Mouse (Mus musculus) heart, postnatal 0 days (tissue): Measurements from ENCODE around the gene Smyd3. TPM values are rescaled to one million over a fixed set of nuclear protein-coding genes. Genes with fewer than 3 reads are reported as not detected.

Source experiments
- ATAC-seq: fragments of 200-750 bp; cut with Nextera tagmentation; 2 replicates; pipeline ENCODE4 v1.8.0; 2017; ENCODE audit warnings: low read depth, moderate number of reproducible peaks, moderate library complexity; ENCODE audit not compliant: insufficient read depth
- DNase-seq: peaks from one replicate; pipeline ENCODE4 v3.0.0-alpha.2; 2016; ENCODE audit warnings: low spot score
- H3K27ac ChIP-seq: fragments of 300-500 bp; sonication (generic); 2 replicates; pipeline ENCODE4 v1.5.1; 2014; ENCODE audit warnings: low read depth, mild to moderate bottlenecking
- H3K27me3 ChIP-seq: fragments of 300-500 bp; sonication (generic); 2 replicates; pipeline ENCODE4 v1.6.1; 2014; ENCODE audit warnings: low read length, mixed read lengths; ENCODE audit not compliant: control insufficient read depth, insufficient read depth
- H3K36me3 ChIP-seq: fragments of 300-500 bp; sonication (generic); replicated peaks from 2 replicates; pipeline ENCODE4 v1.6.1; 2014; ENCODE audit warnings: low read length, mixed read lengths; ENCODE audit not compliant: control insufficient read depth, insufficient read depth
- H3K4me1 ChIP-seq: fragments of 300-500 bp; sonication (generic); 2 replicates; pipeline ENCODE4 v1.6.1; 2014; ENCODE audit warnings: antibody characterized with exemption; ENCODE audit not compliant: control insufficient read depth, insufficient read depth
- H3K4me2 ChIP-seq: fragments of 300-500 bp; sonication (generic); 2 replicates; pipeline ENCODE4 v1.6.1; 2014; ENCODE audit warnings: low read depth, mild to moderate bottlenecking, low read length, moderate library complexity
- H3K4me3 ChIP-seq: fragments of 300-500 bp; sonication (generic); 2 replicates; pipeline ENCODE4 v1.5.1; 2014; ENCODE audit warnings: low read depth, low read length
- H3K9ac ChIP-seq: fragments of 300-500 bp; sonication (generic); replicated peaks from 2 replicates; pipeline ENCODE4 v1.6.1; 2014; ENCODE audit warnings: low read depth, low read length, mixed read lengths
- H3K9me3 ChIP-seq: fragments of 300-500 bp; sonication (generic); replicated peaks from 2 replicates; pipeline ENCODE4 v1.6.1; 2016; ENCODE audit warnings: low read length; ENCODE audit not compliant: control insufficient read depth
- CTCF ChIP-seq: IDR thresholded peaks from 2 replicates; pipeline ENCODE4 v1.5.1; 2016; ENCODE audit warnings: antibody characterized with exemption, control low read depth, low read depth
- EP300 ChIP-seq: IDR thresholded peaks from 2 replicates; pipeline ENCODE4 v1.6.1; 2016; ENCODE audit warnings: antibody characterized with exemption, low read depth
- WGBS: fragments of 180-500 bp; shearing (Covaris S2); extraction: QIAGEN DNeasy Blood & Tissue Kit; methylation state at CpG from one replicate; pipeline ENCODE4 v1.1.7; 2014; 5-methylcytosine and 5-hydroxymethylcytosine counted together
- polyA plus RNA-seq: library from polyadenylated mRNA; unstranded; fragments of >200 nt; fragmentation: Nextera tagmentation; extraction: Ambion mirVana; gene quantifications from 2 replicates; pipeline ENCODE4 v1.2.1, GENCODE M21; 2015
- total RNA-seq: library from RNA; depleted of rRNA; stranded (reverse); fragments of >200 nt; gene quantifications from 2 replicates; pipeline ENCODE4 v1.2.3, GENCODE M21; 2014; ENCODE audit warnings: low replicate concordance

The Smyd3 gene
- total and polyA plus RNA-seq, 2 experiments from 2014 or later, result 7.0 to 11.6 TPM

DNA sequence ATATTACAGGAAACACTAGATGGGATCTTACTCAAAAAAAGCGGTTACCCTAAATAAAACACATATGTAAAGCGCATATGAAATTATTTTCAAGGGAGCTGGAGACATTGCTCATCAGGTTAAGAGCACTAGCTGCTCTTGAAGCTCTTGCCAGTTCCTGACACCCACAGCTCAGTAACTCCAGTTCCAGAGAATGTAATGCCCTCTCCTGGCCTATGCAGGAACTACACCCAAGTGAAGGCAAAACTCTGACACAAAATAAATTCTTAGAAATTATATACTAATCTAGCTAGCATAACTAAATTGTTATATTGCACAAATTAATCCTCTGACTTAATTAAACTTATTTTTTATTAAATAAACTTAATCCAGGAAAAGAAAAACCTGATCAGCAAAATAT, 66.6 kb downstream of the Smyd3 start:
- no peak overlapping the region for H3K9ac ChIP-seq
- no peaks in the 10 kb centered on the region for H3K27me3 ChIP-seq
- ATAC-seq (no peak), DNase-seq (no peak)
- H3K4me2 ChIP-seq, result no peak overlapping the region
- H3K9me3 ChIP-seq, result no peaks in the 10 kb centered on the region
- no peak for TF ChIP-seq EP300
- TF ChIP-seq CTCF, result peak; percentile 35
- no peak overlapping the region for H3K4me3 ChIP-seq
- H3K36me3 ChIP-seq, result no peaks in the 10 kb centered on the region
- peaks cover 4% of the 10 kb centered on the region; the same call in 1 of the 2 replicates for H3K4me1 ChIP-seq
- 89% methylated on average over 2 of the region's 2 CpGs for WGBS
- no peak overlapping the region for H3K27ac ChIP-seq

- WGBS, result 25% methylated on average over 2 of the region's 2 CpGs
- Histone ChIP-seq H3K27ac (no peak overlapping the region), H3K9ac (no peak overlapping the region)
Observed at GRCm38 (mm10) chr1:179446845-179447212, 71.0 kb downstream of the Smyd3 start.

DNA sequence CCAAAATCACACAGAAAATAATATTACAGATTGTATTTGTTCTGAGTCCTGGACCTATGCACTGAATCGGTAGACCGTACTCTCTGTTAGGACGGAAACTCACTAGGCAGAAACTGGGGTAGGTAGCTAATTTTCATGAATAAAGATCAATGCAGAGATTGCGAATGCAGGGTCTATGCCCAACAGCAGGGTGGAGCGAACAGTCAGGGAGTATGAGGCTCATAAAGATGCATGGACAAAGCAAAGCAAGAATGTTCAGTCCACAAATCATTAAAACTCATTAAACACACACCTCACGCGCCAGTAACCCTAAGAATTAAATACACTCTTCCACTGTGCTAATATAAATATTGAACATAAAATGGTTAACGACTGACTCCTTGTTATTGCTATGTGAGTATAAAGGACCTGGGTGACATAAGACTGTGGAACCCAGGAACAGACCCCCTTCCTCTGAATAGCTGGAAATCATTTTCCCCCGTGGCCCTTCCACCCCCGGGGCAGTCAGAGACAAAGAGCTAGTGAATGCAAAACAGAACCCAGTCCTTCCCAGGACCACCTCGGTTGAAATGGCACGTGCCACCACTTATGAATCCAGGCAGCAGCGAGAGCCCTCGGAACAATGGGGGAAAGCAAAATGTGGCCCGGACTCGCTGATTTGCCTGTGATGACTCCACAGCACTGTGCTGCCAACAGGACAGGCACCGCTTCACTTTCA, 71.6 kb downstream of the Smyd3 start:
- peak; percentile 75; the same call in 1 of the 2 replicates for ATAC-seq
- 48% methylated on average over 17 of the region's 17 CpGs for WGBS
- no peak for TF ChIP-seq EP300
- peaks cover 5% of the 10 kb centered on the region; the same call in 1 of the 2 replicates for H3K4me1 ChIP-seq
- peak; percentile 51 for DNase-seq
- H3K27ac ChIP-seq, result no peak overlapping the region
- no peaks in the 10 kb centered on the region for H3K36me3 ChIP-seq
- H3K9ac ChIP-seq, result no peak overlapping the region
- H3K27me3 ChIP-seq, result peaks cover 15% of the 10 kb centered on the region
- no peaks in the 10 kb centered on the region for H3K9me3 ChIP-seq
- H3K4me3 ChIP-seq, result no peak overlapping the region
- peak overlapping the region; percentile 9; the same call in 1 of the 2 replicates for H3K4me2 ChIP-seq

More at GRCm38 (mm10) chr1:179446845-179447212, 71.0 kb downstream of the Smyd3 start:
- no peak overlapping the region for H3K4me3 ChIP-seq
- no peaks in the 10 kb centered on the region for H3K36me3 ChIP-seq
- H3K4me1 ChIP-seq, result peaks cover 5% of the 10 kb centered on the region; the same call in 1 of the 2 replicates
- H3K4me2 ChIP-seq, result peak overlapping the region; percentile 9; the same call in 1 of the 2 replicates
- ATAC-seq (no peak; the same call in 1 of the 2 replicates), DNase-seq (no peak)
- no peaks in the 10 kb centered on the region for H3K9me3 ChIP-seq
- TF ChIP-seq CTCF, result no peak
- TF ChIP-seq EP300, result no peak
- peaks cover 11% of the 10 kb centered on the region for H3K27me3 ChIP-seq

- no peaks in the 10 kb centered on the region for H3K9me3 ChIP-seq
- 81% methylated on average over 13 of the region's 13 CpGs for WGBS
- no peak for ATAC-seq
Observed at GRCm38 (mm10) chr1:179443835-179444234, 74.0 kb downstream of the Smyd3 start.

DNA sequence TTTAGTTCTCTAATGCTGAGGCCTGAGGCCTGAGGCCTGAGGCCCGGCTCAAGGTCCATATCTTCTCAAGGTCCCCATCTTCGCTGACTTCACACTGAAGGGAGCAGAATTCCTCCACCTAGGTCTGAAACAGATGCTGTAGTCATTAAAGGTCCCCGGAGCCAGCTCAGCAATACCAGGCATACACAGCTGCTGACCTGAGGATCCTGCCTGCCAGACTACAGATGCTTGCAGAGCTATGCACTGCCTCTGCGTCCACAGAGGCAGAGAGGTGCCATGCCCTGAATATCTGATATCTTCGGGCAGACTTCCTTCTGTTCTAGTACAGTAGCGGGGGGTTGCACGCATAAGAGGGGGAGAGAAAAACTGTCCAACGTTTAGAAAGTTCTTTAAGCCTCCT, 74.4 kb downstream of the Smyd3 start:
- H3K27ac ChIP-seq, result no peak overlapping the region
- H3K27me3 ChIP-seq, result peaks cover 23% of the 10 kb centered on the region
- ATAC-seq, result no peak
- no peaks in the 10 kb centered on the region for H3K9me3 ChIP-seq
- no peak overlapping the region for H3K4me2 ChIP-seq
- no peak overlapping the region for H3K9ac ChIP-seq
- 71% methylated on average over 8 of the region's 8 CpGs for WGBS
- no peaks in the 10 kb centered on the region for H3K36me3 ChIP-seq
- H3K4me3 ChIP-seq, result no peak overlapping the region
- TF ChIP-seq EP300, result no peak
- no peak for TF ChIP-seq CTCF
- no peak for DNase-seq
- H3K4me1 ChIP-seq, result peaks cover 5% of the 10 kb centered on the region; the same call in 1 of the 2 replicates

More at GRCm38 (mm10) chr1:179443835-179444234, 74.0 kb downstream of the Smyd3 start:
- TF ChIP-seq EP300 (no peak), CTCF (no peak)
- Histone ChIP-seq H3K4me1 (peaks cover 5% of the 10 kb centered on the region; the same call in 1 of the 2 replicates), H3K4me2 (no peak overlapping the region), H3K4me3 (no peak overlapping the region), H3K27ac (no peak overlapping the region), H3K9ac (no peak overlapping the region), H3K36me3 (no peaks in the 10 kb centered on the region), H3K27me3 (peaks cover 19% of the 10 kb centered on the region)
- no peak for DNase-seq
